7 mouse cellular contexts compared by ENCODE assay signal in the genomic region with DNA sequence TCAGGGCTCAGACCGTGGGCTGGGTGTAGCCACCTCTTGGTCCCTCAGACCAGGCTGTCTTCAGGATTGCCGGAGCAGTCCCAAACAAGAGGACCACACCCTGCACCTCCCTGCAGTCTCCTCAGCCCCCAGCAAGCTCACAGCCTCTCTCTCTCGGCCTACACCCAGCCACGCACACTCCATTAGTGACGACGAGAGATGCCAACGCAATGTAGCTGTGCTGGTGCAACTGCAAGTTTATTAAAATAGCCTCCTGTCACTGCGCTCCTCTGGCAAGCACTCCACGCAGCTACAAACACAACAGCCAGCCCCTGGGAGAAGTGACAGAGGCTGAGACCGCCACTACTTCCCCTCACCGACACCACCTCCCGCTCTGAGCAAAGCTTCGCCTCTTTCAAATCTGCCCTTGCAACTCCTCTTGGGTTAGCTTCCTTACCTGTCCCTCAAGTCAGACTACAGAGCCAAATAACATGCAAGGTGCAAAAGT. TPM values are rescaled to one million over a fixed set of nuclear protein-coding genes. Genes with fewer than 3 reads are reported as not detected.
DNase-seq lines count a peak whose midpoint lies in the region; ATAC-seq and TF ChIP-seq lines count a peak whose summit lies in the region.

No protein-coding gene starts in this region.

- no peak for TF ChIP-seq POLR2A in thymus, adult 2 months (IDR thresholded peaks at IDR 0.05; ENCODE audit: control insufficient read depth, extremely low read depth, insufficient read depth, low read length, poor library complexity)

- no peak for TF ChIP-seq CTCF in lung, embryonic 14.5 days (IDR thresholded peaks at IDR 0.05; ENCODE audit: low read depth)
- TF ChIP-seq CTCF in stomach, postnatal 0 days (IDR thresholded peaks at IDR 0.05; ENCODE audit: low read depth) = no peak
- no peak for TF ChIP-seq CTCF in thymus, adult 2 months (IDR thresholded peaks at IDR 0.05; ENCODE audit: borderline replicate concordance, control insufficient read depth, extremely low read depth, insufficient read depth, low read length, poor library complexity)

- WGBS in lung, embryonic 14.5 days = 10% methylated on average over 13 of the region's 13 CpGs
- 14% methylated on average over 13 of the region's 13 CpGs for WGBS in embryonic facial prominence, embryonic 15.5 days
- WGBS in heart, embryonic 13.5 days = 14% methylated on average over 13 of the region's 13 CpGs
- 17% methylated on average over 13 of the region's 13 CpGs for WGBS in stomach, postnatal 0 days
- whole genome bisulfite sequencing in thymus, adult 2 months = 20% methylated on average over 13 of the region's 13 CpGs

- TF ChIP-seq EP300 in stomach, postnatal 0 days (optimal IDR thresholded peaks at IDR 0.05) = no peak

- H3K9me3 ChIP-seq in lung, embryonic 14.5 days (ENCODE audit: low read depth, low read length) = no peaks in the 10 kb centered on the region
- H3K9me3 ChIP-seq in embryonic facial prominence, embryonic 15.5 days (replicated peaks) = no peaks in the 10 kb centered on the region
- H3K9me3 ChIP-seq in heart, embryonic 13.5 days = no peaks in the 10 kb centered on the region
- H3K9me3 ChIP-seq in stomach, postnatal 0 days (ENCODE audit: control insufficient read depth, low read length) = no peaks in the 10 kb centered on the region

- H3K9ac ChIP-seq in lung, embryonic 14.5 days = peak overlapping the region; percentile 48
- H3K9ac ChIP-seq in embryonic facial prominence, embryonic 15.5 days = peak overlapping the region; percentile 2; the same call in 1 of the 2 replicates
- peak overlapping the region; percentile 72 for H3K9ac ChIP-seq in heart, embryonic 13.5 days
- peak overlapping the region; percentile 50 for H3K9ac ChIP-seq in stomach, postnatal 0 days (ENCODE audit: low read length)

- H3K4me3 ChIP-seq in lung, embryonic 14.5 days (ENCODE audit: low read depth, low read length) = peak overlapping the region; percentile 22
- peak overlapping the region; percentile 32 for H3K4me3 ChIP-seq in embryonic facial prominence, embryonic 15.5 days (replicated peaks)
- H3K4me3 ChIP-seq in heart, embryonic 13.5 days = peak overlapping the region; percentile 21
- no peak overlapping the region for H3K4me3 ChIP-seq in stomach, postnatal 0 days (ENCODE audit: low read depth, low read length)
- no peak overlapping the region for H3K4me3 ChIP-seq in thymus, adult 2 months (ENCODE audit: control insufficient read depth, insufficient read depth, low read length)

- H3K4me1 ChIP-seq in lung, embryonic 14.5 days (ENCODE audit: insufficient read depth) = peaks cover 53% of the 10 kb centered on the region
- H3K4me1 ChIP-seq in embryonic facial prominence, embryonic 15.5 days = peaks cover 80% of the 10 kb centered on the region
- H3K4me1 ChIP-seq in heart, embryonic 13.5 days = peaks cover 82% of the 10 kb centered on the region
- H3K4me1 ChIP-seq in stomach, postnatal 0 days (replicated peaks; ENCODE audit: control insufficient read depth, insufficient read depth) = peaks cover 22% of the 10 kb centered on the region
- H3K4me1 ChIP-seq in thymus, adult 2 months (replicated peaks; ENCODE audit: control insufficient read depth, insufficient read depth, low read length) = peaks cover 18% of the 10 kb centered on the region

- H3K4me2 ChIP-seq in lung, embryonic 14.5 days = peak overlapping the region; percentile 64
- peak overlapping the region; percentile 50 for H3K4me2 ChIP-seq in embryonic facial prominence, embryonic 15.5 days (replicated peaks)
- H3K4me2 ChIP-seq in heart, embryonic 13.5 days = peak overlapping the region; percentile 68
- H3K4me2 ChIP-seq in stomach, postnatal 0 days (replicated peaks; ENCODE audit: low read depth) = peak overlapping the region; percentile 55

- H3K27ac ChIP-seq in lung, embryonic 14.5 days (ENCODE audit: low read depth) = peak overlapping the region; percentile 94
- H3K27ac ChIP-seq in embryonic facial prominence, embryonic 15.5 days (replicated peaks) = peak overlapping the region; percentile 91
- H3K27ac ChIP-seq in heart, embryonic 13.5 days (replicated peaks) = peak overlapping the region; percentile 81
- peak overlapping the region; percentile 92 for H3K27ac ChIP-seq in stomach, postnatal 0 days (replicated peaks)
- H3K27ac ChIP-seq in thymus, adult 2 months (ENCODE audit: control insufficient read depth, insufficient read depth, low read length) = no peak overlapping the region

- H3K36me3 ChIP-seq in lung, embryonic 14.5 days (ENCODE audit: insufficient read depth) = peaks cover 14% of the 10 kb centered on the region; the same call in 1 of the 2 replicates
- H3K36me3 ChIP-seq in embryonic facial prominence, embryonic 15.5 days = peaks cover under 1% of the 10 kb centered on the region; the same call in 1 of the 2 replicates
- H3K36me3 ChIP-seq in heart, embryonic 13.5 days = peaks cover 6% of the 10 kb centered on the region; the same call in 1 of the 2 replicates
- H3K36me3 ChIP-seq in stomach, postnatal 0 days (ENCODE audit: control insufficient read depth, insufficient read depth, low read length) = no peaks in the 10 kb centered on the region
- no peaks in the 10 kb centered on the region for H3K36me3 ChIP-seq in thymus, adult 2 months (ENCODE audit: control insufficient read depth, insufficient read depth, low read length)

- ATAC-seq in lung, embryonic 14.5 days (ENCODE audit: insufficient read depth) = peak; percentile 42
- ATAC-seq in embryonic facial prominence, embryonic 15.5 days (ENCODE audit: insufficient number of reproducible peaks, low FRiP score, low TSS enrichment, low read depth) = peak; percentile 13; the same call in 1 of the 2 replicates
- no peak for ATAC-seq in heart, embryonic 13.5 days (ENCODE audit: extremely low read depth, insufficient number of reproducible peaks, low FRiP score, low TSS enrichment)
- ATAC-seq in megakaryocyte progenitor cell, adult 5-6 weeks (replicated peaks; ENCODE audit: poor library complexity) = peak; percentile 49
- ATAC-seq in stomach, postnatal 0 days (ENCODE audit: low FRiP score, low TSS enrichment) = peak; percentile 22; the same call in 1 of the 2 replicates

- peaks cover 61% of the 10 kb centered on the region for H3K27me3 ChIP-seq in lung, embryonic 14.5 days (ENCODE audit: insufficient read depth, low read length)
- peaks cover 8% of the 10 kb centered on the region; the same call in 1 of the 2 replicates for H3K27me3 ChIP-seq in embryonic facial prominence, embryonic 15.5 days
- H3K27me3 ChIP-seq in heart, embryonic 13.5 days (replicated peaks) = peaks cover 94% of the 10 kb centered on the region
- no peaks in the 10 kb centered on the region for H3K27me3 ChIP-seq in stomach, postnatal 0 days (ENCODE audit: control insufficient read depth, insufficient read depth, low read length)
- H3K27me3 ChIP-seq in thymus, adult 2 months (ENCODE audit: control insufficient read depth, insufficient read depth, low read length) = no peaks in the 10 kb centered on the region

- DNase-seq in lung, embryonic 14.5 days = peak; percentile 63
- DNase-seq in lung, postnatal 25 days (ENCODE audit: low spot score) = no peak
- peak; percentile 27 for DNase-seq in stomach, postnatal 0 days (ENCODE audit: low spot score)
- no peak for DNase-seq in thymus, adult 2 months

RNA-seq across cellular contexts. Expression of gene Nfix, which starts 25.0 kb away (rescaled TPM):
- 42.3 and 44.1 TPM in 2 replicates for polyA plus RNA-seq in lung, embryonic 14.5 days (2014; fragmentation: Nextera tagmentation; extraction: Ambion mirVana)
- polyA plus RNA-seq in embryonic facial prominence, embryonic 15.5 days (2015; fragmentation: Nextera tagmentation; extraction: Ambion mirVana) = 61.4 and 62.0 TPM in 2 replicates
- 10.0 and 11.7 TPM in 2 replicates for polyA plus RNA-seq in heart, embryonic 13.5 days (2015; fragmentation: Nextera tagmentation; extraction: Ambion mirVana)
- total RNA-seq in megakaryocyte progenitor cell, adult 5-6 weeks (2015) = 44.4 and 46.9 TPM in 2 replicates
- 12.0 and 15.7 TPM in 2 replicates for total RNA-seq in megakaryocyte progenitor cell, adult 5-6 weeks (2017)
- 36.5 and 36.6 TPM in 2 replicates for polyA plus RNA-seq in stomach, postnatal 0 days (2015; fragmentation: Nextera tagmentation; extraction: Ambion mirVana)
- polyA plus RNA-seq in thymus, adult 2 months (2012; rRNA removed) = 17.7 and 18.2 TPM in 2 replicates

RNA-seq across cellular contexts. Expression of gene Dand5, which starts 47.5 kb away (rescaled TPM):
- 4.5 and 4.6 TPM in 2 replicates for polyA plus RNA-seq in lung, embryonic 14.5 days (2014; fragmentation: Nextera tagmentation; extraction: Ambion mirVana)
- polyA plus RNA-seq in embryonic facial prominence, embryonic 15.5 days (2015; fragmentation: Nextera tagmentation; extraction: Ambion mirVana) = 8.4 and 8.9 TPM in 2 replicates
- 6.3 and 6.6 TPM in 2 replicates for polyA plus RNA-seq in heart, embryonic 13.5 days (2015; fragmentation: Nextera tagmentation; extraction: Ambion mirVana)
- total RNA-seq in megakaryocyte progenitor cell, adult 5-6 weeks (2015) = 2.2 and 2.4 TPM in 2 replicates
- total RNA-seq in megakaryocyte progenitor cell, adult 5-6 weeks (2017) = 1.7 and 4.0 TPM in 2 replicates
- polyA plus RNA-seq in stomach, postnatal 0 days (2015; fragmentation: Nextera tagmentation; extraction: Ambion mirVana) = 3.3 TPM in 2 replicates
- 2.2 TPM in 2 replicates for polyA plus RNA-seq in thymus, adult 2 months (2012; rRNA removed)

RNA-seq across cellular contexts. Expression of gene G430095P16Rik, which starts 52.3 kb away (rescaled TPM):
- 2.7 and 2.8 TPM in 2 replicates for polyA plus RNA-seq in lung, embryonic 14.5 days (2014; fragmentation: Nextera tagmentation; extraction: Ambion mirVana)
- 4.2 and 4.9 TPM in 2 replicates for polyA plus RNA-seq in embryonic facial prominence, embryonic 15.5 days (2015; fragmentation: Nextera tagmentation; extraction: Ambion mirVana)
- polyA plus RNA-seq in heart, embryonic 13.5 days (2015; fragmentation: Nextera tagmentation; extraction: Ambion mirVana) = 7.8 and 8.9 TPM in 2 replicates
- 12.2 and 15.2 TPM in 2 replicates for total RNA-seq in megakaryocyte progenitor cell, adult 5-6 weeks (2015)
- 3.7 and 8.5 TPM in 2 replicates for total RNA-seq in megakaryocyte progenitor cell, adult 5-6 weeks (2017)
- polyA plus RNA-seq in stomach, postnatal 0 days (2015; fragmentation: Nextera tagmentation; extraction: Ambion mirVana) = 1.7 and 2.0 TPM in 2 replicates
- polyA plus RNA-seq in thymus, adult 2 months (2012; rRNA removed) = 1.8 and 2.6 TPM in 2 replicates

RNA-seq across cellular contexts. Expression of gene Gadd45gip1, which starts 56.2 kb away (rescaled TPM):
- 44.2 and 45.0 TPM in 2 replicates for polyA plus RNA-seq in lung, embryonic 14.5 days (2014; fragmentation: Nextera tagmentation; extraction: Ambion mirVana)
- polyA plus RNA-seq in embryonic facial prominence, embryonic 15.5 days (2015; fragmentation: Nextera tagmentation; extraction: Ambion mirVana) = 46.5 TPM in 2 replicates
- polyA plus RNA-seq in heart, embryonic 13.5 days (2015; fragmentation: Nextera tagmentation; extraction: Ambion mirVana) = 50.2 and 52.3 TPM in 2 replicates
- 21.4 and 21.9 TPM in 2 replicates for total RNA-seq in megakaryocyte progenitor cell, adult 5-6 weeks (2015)
- 51.2 and 57.4 TPM in 2 replicates for total RNA-seq in megakaryocyte progenitor cell, adult 5-6 weeks (2017)
- 38.5 and 39.3 TPM in 2 replicates for polyA plus RNA-seq in stomach, postnatal 0 days (2015; fragmentation: Nextera tagmentation; extraction: Ambion mirVana)
- 52.9 and 60.6 TPM in 2 replicates for polyA plus RNA-seq in thymus, adult 2 months (2012; rRNA removed)

Comparison
In these comparisons a context has a peak if more than half of its experiments do, and no peak if none do; other contexts are left out.
1. DNase-seq: peak in lung, embryonic 14.5 days (single experiment) and stomach, postnatal 0 days (single experiment); none in lung, postnatal 25 days (single experiment) and thymus, adult 2 months (single experiment).
2. H3K4me3 ChIP-seq: peak in lung, embryonic 14.5 days (single experiment), embryonic facial prominence, embryonic 15.5 days (single experiment) and heart, embryonic 13.5 days (single experiment); none in stomach, postnatal 0 days (single experiment) and thymus, adult 2 months (single experiment).
3. H3K9ac ChIP-seq: peak in every context shown above with its lines; median percentile 72 in heart, embryonic 13.5 days; 50 in stomach, postnatal 0 days; 48 in lung, embryonic 14.5 days; 2 in embryonic facial prominence, embryonic 15.5 days.
4. Peak in every context shown above with its lines, with median percentiles within 50 percentile points of each other: H3K4me2 ChIP-seq.